Mouse (Mus musculus) cortical plate, adult 2 months (tissue): ENCODE measurements around the gene Msn.

Source experiments
- CTCF ChIP-seq: fragments of 200-500 bp; IDR thresholded peaks from 2 replicates; pipeline ENCODE4 v1.5.1; 2011; ENCODE audit warnings: mild to moderate bottlenecking, control low read depth, low read length; ENCODE audit not compliant: insufficient read depth; ENCODE audit errors: extremely low read depth
- POLR2A ChIP-seq: fragments of 200-500 bp; IDR thresholded peaks from 2 replicates; pipeline ENCODE4 v1.6.1; 2011; ENCODE audit warnings: mild to moderate bottlenecking, low read length, control low read depth; ENCODE audit not compliant: insufficient read depth; ENCODE audit errors: extremely low read depth

DNA sequence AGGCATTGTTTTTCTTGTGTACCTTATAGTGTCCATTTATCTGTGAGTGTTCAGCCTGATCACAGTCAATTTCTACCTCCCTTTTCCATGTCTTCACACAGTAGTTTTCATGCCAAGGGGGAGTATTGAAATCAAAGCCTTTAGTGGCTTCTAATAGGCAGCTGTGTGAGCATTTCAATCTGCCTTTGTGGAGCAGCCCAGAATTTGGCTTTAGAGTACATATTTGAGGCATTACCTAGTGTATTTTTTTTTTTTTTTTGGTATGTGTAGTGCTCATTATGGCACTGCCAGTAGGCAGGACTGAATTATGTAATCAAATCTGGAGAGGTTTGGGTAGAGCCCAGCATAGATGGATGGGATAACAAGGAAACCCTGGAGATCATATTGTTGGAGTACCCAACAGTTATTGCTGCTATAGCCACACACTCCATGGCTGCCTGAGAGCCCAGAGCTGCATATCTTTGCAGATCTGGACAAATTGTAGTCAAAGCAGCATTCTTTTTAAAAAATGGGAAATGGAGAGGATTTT, 17.3 kb downstream of the Msn start:
- TF ChIP-seq POLR2A (no peak), CTCF (no peak)
